Mouse (Mus musculus): ENCODE measurements at regions not wholly inside any gene's neighbourhood (a gene's known extent, or its start where the extent isn't known, plus 50 kb on each side); places are given as distances from the start of the nearest gene placed in this dataset.

DNA sequence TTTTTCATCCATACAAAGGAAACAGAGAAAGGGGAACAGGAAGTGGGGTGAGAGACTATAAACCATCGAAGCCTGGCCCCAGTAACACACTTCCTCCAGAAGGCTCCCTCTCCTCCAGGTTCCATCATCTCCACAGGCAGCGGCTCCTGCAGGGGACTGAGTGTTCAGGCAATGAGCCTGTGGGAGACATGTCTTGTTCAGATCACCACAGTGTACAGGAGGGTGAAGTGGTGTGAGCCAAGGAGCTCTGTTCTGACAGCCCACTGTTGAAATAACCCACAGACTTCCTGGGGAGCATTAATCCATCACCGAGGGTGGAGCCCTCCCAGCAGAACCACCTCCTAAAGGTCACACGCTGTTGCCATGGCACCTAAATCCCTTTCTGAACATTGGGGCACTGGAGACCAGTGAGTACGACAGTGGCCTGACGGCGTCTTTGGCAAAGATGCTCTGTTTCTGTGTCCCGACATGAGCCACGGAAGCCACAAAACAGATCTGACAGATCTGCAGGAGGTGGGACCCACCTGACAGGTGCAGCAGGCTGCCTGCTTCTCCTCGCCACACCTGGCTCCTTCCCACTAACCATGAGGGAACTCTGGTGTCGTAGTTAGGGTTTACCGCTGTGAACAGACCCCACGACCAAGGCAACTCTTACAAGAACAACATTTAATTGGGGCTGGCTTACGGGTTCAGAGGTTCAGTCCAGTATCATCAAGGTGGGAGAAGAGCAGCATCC, 60.9 kb downstream of the Psmg1 start:
- DNase-seq (ENCODE audit: low spot score in 2 of 2) = no peak

DNA sequence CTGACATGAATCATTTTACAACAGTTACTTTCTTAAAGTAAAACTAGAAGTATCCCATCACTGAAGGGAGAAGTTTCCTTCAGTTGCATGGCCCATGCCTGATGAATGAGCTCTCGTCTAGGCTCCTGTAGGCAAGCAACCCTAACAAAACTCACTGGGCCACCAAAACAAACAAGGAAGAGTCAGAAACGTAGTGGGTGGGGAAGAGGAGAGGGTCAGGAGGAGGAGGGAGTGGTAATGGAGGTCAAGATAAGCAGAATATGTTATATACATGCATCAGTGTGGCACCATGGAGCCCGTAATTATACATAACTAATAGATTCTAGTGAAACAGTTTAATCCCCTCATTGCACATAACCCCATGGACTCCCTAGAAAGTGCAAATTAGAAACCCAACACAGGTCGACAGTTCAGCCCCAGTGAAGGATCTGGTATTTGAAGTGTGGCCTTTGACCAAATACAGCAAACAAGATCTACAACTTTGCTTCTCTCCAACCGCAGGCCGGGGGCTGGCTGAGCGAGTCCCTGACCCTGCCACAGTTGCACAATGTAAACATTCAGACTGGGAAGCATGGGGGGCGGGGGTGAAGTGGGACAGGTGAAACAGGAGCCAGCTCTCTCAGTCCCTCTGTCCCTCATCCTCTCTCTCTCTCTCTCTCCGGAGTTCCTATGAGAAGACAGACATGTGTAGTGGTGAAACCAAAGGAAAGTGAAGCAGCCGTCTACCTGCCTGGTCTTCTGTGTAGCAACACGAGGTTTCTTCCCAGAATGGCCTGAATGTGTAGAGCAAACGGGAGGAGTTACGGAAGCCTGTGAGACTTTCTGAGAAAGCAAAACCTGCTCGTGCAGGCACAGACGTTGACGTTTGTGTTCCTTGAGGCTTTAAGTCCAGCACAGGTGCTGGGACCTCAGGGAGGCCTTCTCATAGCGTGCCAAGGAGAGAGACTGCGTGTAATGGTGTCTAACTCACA, 62.2 kb downstream of the Psmg1 start:
- no peak for DNase-seq (ENCODE audit: low spot score in 2 of 2)

DNA sequence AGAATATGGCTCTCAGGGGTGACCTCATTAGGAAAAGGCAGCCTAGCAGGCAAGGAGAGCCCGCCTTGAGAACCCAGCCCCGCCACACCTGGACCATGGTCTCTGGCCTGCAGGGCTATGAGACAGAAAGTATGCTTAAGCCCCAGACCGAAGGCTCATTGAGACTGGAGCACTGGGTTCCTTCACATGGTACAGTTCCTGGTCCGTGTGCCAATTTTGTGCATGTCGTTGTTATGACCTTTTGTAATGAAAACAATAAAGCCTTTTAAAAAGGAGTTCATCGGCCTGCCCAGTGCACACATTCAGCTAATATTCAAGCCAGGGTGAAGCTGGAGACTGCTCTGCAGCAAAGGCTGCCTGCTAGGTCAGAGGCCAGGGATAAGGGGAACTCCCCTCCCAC, 64.2 kb downstream of the Psmg1 start:
- no peak for DNase-seq (ENCODE audit: low spot score in 2 of 2)

DNA sequence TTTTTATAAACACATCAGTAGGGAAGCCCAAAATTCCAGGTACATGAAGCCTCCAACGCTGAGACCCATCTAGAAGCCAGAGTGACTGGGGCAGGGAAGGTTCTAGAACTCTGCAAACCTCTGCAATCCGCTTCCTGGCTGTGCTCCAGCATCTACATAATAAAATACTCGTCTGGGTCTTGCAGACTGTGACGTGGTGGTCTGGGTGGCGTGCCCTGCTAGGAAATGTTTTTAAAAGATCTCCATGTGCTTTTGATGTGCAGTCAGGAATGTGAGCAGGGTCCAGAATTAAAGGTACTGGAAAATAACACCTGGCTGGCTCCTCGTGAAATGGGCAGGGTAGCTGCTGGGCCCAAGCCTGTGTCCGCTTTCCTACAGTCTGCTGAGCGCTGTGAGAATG, 66.0 kb downstream of the Psmg1 start:
- DNase-seq (ENCODE audit: low spot score in 2 of 2) = no peak

DNA sequence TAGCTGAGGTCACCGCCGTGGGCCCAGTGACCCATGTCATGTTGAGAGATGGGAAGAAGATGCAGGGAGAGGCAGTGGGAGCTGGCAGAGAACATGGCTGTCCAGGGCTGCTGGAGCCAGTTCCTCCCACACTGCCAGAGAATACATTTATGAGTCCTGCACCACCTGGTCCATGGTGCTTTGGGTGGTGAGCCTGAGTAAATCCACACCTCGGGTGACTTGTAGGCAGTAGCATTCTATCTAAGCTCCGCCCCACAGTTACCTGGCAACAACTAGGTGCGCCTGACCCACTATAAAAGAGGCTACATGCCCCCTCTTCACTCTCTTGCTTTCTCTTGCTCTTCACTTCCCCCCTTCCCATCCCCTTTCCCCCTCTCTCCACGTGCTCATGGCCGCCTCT, 66.8 kb downstream of the Psmg1 start:
- no peak for DNase-seq (ENCODE audit: low spot score in 2 of 2)

DNA sequence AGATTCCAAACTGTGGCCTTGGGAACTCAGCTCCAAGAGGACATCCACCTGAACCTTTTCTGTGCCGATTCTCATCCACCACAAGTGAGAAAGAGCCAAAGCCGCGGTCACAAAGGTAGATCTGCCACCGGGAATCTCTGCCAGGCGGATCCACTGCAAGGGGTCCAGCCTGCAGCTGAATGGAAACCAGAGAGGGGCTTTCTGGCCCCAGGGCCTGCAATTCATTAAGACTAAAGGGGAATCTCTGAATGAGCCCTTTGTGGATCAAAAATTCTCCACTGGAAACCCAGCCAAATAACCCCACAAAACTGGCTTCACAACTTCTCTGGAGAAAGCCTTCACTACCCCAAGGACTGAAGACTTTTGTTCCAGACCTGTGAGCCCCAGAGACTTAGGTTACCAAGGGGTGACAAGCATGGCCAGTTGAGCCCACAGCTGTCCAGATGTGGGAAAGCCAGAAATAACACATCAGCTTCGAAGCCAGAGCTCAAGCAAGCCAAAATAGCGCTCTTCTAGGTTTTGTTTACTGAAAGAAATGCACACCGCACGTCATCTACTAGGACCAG, 68.3 kb downstream of the Psmg1 start:
- DNase-seq (ENCODE audit: low spot score in 2 of 2) = no peak

DNA sequence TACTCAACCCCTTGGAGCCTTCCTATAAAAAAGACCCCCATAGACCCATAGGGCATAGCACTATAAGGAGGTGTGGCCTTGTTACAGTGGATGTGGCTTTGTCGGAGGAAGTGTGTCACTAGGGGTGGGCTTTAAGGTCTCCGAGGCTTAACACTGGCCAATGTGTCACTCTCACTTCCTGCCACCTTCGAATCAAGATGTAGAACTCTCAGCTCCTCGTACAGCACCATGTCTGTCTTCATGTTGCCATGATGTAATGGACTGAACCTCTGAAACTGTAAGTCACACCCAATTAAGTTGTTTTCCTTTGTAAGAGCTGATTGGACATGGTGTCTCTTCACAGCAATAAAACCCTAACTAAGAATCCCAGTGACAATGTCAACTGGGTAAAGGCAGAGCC, 69.6 kb downstream of the Psmg1 start:
- no peak for DNase-seq (ENCODE audit: low spot score in 2 of 2)

DNA sequence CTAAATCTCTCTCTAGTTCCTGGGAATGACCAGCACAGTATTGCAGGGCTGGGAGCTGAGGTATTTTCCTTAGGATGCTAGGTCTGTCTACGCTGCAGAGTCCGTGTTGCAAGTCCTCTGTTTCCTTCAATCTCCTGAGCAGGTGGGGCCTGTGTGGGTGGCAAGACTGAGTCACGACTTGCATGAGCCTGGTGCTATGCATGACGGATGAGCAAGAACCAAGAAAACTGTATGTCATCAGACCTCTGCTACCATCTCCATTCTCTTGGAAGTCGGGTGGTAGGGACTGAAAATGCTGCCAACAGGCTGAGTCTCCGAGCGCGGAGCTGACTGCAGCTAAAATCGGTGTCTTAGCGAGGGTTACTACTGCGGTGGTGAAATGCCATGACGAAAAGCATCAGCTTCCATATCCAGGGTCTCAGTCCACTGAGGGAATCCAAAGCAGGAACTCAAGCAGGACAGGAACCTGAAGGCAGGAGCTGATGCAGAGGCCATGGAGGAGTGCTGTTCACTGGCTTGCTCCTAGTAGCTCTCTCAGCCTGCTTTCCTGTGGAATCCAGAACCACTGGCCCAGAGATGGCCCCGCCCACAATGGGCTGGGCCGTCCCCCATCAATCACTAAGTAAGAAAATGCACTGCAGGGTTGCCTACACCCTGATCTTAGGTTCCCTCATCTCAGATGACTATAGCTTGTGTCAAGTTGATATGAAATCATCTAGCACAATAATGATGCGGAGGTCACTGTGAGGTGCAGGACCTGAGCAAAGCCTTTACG, 71.9 kb downstream of the Psmg1 start:
- DNase-seq (ENCODE audit: low spot score in 2 of 2) = no peak

DNA sequence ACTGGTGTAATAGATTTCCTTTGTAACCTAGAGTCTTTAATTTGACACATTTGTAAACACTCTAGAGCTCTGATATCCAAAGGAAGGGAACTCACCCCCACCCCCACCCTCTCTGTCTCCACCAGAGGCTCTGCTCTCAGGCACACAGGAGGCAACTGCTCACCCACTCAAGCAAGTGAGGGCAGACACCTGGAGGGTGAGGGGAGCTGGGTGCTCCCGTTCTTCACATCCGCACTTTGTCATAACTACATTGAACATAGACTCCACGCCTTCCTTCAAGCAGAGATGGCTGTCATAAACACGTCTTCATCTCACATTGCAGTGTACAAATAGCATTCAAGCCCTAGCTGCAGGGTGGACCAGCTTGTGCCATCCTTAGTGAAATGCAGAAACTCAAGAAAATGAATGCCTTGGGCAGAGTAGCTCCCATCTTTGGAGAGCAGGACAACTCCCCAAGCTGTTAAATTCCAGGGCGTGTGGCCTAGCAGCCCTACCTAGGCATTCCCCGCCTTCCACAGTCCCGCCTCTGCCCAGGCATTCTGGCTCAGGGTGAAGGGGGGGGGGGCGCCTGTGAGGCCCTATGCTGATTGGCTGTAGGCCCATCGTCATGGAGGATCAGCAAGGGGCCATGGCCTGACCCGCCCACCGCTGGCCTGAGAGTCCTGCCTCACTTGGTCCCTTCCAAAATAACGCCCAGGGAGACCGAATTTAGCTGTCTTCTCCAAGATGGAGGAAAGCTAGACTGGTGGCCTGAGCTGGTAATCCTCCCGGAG, 72.9 kb downstream of the Psmg1 start:
- DNase-seq (ENCODE audit: low spot score in 2 of 2) = no peak

DNA sequence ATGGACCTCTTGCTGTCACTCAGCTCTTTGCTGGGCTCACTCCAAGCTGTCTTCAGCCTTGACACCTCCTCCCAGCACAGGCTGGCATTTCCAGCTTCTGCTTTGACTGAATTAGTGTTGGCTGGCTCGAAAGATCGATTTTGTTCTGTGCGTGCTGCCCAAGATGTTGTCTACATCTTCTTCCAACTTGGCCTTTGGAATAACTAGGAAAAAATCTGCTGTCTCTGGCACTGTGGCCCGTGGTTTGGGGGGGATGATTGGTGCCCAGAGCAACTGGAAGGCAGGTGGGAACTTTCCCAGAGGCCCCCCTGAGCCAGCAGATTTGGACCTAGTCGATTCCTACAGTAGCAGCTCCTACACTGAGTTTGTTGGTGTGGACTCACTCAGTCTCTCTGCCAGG, 76.9 kb downstream of the Psmg1 start:
- DNase-seq (ENCODE audit: low spot score in 2 of 2) = no peak

DNA sequence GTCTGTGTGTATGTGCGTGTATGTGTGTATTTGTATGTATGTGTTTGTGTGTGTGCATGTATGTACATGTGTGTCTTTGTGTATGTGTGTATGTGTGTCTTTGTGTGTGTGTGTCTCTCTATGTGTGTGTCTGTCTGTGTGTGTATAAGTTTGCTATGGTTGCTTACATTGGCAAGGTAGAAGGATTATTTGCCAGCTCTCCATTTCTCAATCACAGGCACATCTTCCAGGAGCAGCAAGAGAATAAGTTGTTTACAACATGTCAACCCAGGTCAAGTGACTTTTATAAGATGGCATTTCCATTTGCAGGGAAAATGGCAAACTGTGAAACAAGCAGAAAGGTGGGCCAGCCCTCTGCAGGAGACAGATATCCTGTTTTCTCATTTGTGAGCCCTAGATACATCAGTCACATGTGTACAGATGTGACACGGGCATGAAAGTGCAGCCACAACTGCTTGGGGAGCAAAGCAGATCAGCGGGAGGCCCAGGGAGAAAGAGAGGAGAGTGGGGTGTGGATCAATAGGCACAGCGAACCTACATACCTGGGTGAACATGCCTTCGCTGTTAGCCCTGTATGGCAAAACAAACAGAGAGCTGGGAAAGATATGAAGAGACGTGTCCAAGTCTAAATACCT, 86.1 kb downstream of the Psmg1 start:
- DNase-seq (ENCODE audit: low spot score in 2 of 2) = no peak

DNA sequence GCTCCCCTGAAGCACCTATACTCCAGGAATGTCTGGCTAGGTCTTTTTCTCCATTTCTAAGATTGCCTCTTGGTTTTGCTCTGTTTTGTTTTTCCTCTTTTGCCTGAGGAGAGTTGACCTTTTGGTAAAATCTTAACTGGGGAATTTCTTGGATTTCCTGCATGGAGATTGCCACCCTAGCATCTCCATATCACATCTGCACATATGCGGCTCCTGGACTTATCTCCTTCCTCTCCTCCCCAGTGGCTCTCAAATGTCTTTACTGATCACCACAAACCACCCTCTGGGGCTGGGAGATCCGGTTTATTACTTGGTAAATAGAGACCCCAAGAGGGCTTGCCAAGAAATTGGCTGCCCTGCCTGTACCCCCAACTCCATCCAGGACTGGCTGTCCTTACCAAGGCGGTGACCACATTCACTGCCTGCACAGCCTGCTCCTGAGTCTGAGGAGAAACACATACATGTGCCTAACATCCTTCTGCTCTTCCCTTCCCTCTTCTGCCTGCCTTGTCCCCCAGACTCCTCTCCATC, 87.3 kb downstream of the Psmg1 start:
- no peak for DNase-seq (ENCODE audit: low spot score in 2 of 2)

DNA sequence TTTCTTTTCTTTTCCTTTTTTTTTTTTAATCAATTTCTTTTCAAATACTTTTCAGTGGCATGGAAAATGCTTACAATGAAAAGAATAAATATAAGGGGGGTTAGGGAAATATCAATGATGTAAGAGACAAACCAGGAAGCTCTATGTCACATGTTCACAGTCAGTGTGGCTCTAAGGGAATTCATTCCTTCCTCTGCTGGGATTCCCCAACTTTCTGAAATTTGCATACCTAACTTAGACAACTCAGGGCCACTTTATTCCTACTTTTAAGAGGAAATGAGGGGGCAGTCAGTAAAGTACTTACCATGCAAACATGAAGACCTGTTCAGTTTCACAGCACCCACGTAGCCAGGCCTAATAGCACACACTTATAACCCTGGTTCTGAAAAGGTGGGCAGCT, 88.6 kb downstream of the Psmg1 start:
- DNase-seq (ENCODE audit: low spot score in 2 of 2) = no peak

DNA sequence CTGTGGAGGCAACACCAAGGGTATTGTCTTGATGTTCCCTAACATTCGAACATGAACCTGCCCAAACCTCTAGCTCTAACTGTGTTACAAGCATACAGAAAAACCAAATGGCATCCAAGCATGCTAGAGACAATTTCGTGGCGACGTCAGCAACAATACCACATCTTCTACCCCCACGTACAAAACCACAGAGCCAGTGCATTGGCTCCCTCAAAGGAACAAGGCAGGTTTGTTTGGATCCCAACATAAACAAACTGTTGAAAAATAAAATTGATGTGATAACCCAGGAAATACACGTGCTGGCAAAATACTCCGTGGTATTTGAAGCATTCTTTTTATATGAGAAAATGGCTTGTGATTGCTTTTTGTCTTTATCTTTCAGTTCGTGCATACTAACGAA, 89.4 kb downstream of the Psmg1 start:
- no peak for DNase-seq (ENCODE audit: low spot score in 2 of 2)

DNA sequence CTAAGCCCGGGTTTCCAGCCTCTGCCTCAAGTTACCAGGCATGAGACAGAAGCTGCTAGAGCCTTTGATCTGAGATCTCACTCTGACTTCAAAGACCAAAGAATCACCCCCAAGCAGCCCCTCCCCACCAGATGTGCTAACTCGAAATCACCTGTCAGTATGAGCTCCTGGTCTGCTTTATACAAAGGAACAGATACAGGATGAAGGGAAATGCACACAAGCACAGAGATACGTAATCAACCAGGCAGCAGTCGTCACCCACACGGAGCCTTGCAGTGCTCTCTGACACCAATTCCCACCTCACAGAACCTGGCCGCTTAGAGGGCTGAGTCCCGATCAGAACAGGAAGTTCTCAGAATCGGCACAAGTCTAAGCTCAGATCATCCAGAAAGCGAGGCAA, 90.6 kb downstream of the Psmg1 start:
- DNase-seq (ENCODE audit: low spot score in 2 of 2) = no peak

DNA sequence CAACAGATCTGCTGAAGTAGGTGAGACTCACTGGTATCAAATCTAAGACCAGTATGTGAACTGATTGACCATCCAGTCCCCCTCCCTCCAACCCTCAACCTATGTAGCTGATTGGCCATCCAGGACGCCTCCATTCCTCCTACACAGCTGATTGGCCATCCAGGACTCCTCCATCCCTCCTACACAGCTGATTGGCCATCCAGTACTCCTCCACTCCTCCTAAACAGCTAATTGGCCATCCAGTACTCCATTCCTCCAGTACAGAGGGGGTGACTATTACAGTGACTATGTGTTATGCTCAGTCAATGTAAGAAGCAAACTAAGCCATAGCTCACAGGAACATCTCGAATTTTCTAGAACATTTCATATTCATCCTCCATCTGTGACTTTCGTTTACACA, 91.1 kb downstream of the Psmg1 start:
- DNase-seq (ENCODE audit: low spot score in 2 of 2) = no peak

DNA sequence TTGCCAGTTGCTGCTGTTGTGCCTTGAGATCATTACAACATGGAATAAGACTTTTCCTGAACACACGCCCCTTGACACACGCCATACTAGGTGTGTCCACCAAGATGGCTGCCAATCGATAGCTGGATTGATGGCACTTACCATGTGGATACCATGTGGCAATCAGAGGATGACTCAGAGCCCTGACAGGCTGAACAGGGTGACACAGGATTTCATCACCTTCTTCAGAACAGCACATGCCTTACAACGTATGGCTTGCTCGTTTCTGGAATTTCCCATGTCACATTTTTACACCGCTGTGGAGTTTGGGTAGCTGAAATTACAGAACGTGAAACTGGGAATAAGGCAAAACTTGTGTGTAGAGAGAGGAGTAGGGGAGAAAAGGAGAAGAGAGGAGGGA, 92.9 kb downstream of the Psmg1 start:
- DNase-seq (ENCODE audit: low spot score in 2 of 2) = no peak

DNA sequence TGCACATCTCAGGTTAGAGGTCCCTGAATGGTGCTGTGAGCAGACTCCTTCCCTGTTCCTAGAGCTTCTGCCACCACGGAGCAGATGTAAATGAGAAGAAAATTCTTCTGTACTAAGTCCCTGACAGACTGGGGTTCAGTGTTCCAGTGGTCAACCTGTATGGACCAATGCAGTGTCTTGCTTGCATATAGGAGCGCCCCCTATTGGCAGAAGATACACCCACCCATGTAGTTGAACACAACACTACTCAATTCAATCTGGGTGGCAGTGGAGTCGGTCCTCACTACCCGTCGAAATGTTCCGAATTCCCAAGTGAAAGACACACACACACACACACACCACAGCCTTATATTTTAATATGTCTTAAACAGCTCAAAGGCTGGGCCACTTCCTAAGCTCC, 94.6 kb downstream of the Psmg1 start:
- DNase-seq (ENCODE audit: low spot score in 2 of 2) = no peak

DNA sequence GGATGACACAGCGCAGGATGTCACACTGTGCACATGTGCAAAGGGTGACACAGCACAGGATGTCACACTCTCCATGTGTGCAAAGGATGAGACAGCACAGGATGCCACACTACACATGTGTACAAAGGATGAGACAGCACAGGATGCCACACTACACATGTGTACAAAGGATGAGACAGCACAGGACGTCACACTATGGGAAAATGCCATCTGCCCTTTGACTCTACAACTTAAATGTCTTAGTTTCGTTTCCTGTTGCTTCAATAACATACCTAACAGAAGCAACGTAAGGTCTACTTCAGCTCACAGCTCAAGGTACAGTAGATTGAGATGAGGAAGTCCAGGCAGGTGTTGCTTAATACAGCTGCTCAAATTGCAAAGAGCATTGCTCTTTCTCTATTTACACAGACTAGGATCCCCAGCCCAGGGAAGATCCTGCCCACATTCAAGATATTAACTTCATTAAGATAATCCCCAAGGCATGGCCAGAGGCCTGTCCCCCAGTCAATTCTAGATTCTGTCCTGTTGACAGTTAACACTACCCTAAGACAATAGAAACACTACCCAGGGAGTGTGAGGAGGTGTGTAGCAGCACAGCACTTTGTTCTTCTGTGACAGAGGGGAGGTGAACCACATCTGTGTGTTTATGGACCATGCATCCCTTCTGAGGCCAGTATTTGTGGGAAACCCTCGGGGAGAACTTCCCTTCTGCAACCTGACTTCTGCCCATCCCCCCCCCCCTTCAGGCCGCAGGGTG, 97.0 kb downstream of the Psmg1 start:
- no peak for DNase-seq (ENCODE audit: low spot score in 2 of 2)
